Mouse (Mus musculus): ENCODE measurements around the gene Nop9. TPM values are rescaled to one million over a fixed set of nuclear protein-coding genes. Genes with fewer than 3 reads are reported as not detected.
A peak's percentile ranks its signal among the peaks of the same experiment; 100 is the strongest.

The Nop9 gene
- total RNA-seq, 4 experiments from 2014 or later: 9.4 to 14.8 (median 10.1) TPM

- DNase-seq (ENCODE audit: low spot score in 2 of 2): no peak
Measured at GRCm38 (mm10) chr14:55727889-55728685, 17.4 kb upstream of the Nop9 start.

GRCm38 (mm10) chr14:55730116-55730515 is 15.4 kb upstream of the Nop9 start:
- no peak for DNase-seq (ENCODE audit: low spot score in 2 of 2)

- no peak for DNase-seq (ENCODE audit: low spot score in 2 of 2)
Measured at GRCm38 (mm10) chr14:55730531-55731032, 14.9 kb upstream of the Nop9 start.

GRCm38 (mm10) chr14:55733889-55734288 is 11.6 kb upstream of the Nop9 start:
- no peak for DNase-seq (ENCODE audit: low spot score in 2 of 2)

GRCm38 (mm10) chr14:55734869-55735268 is 10.6 kb upstream of the Nop9 start:
- no peak for DNase-seq (ENCODE audit: low spot score in 2 of 2)

GRCm38 (mm10) chr14:55735334-55735733 is 10.2 kb upstream of the Nop9 start:
- DNase-seq (ENCODE audit: low spot score in 2 of 2): no peak

- no peak for DNase-seq (ENCODE audit: low spot score in 2 of 2)
Measured at GRCm38 (mm10) chr14:55735758-55736157, 9.7 kb upstream of the Nop9 start.

- DNase-seq (ENCODE audit: low spot score in 2 of 2): no peak
Measured at GRCm38 (mm10) chr14:55737086-55737687, 8.3 kb upstream of the Nop9 start.

- peak; percentile 75 to 77 for DNase-seq (ENCODE audit: low spot score in 2 of 2)
Measured at GRCm38 (mm10) chr14:55743711-55744110, 1.8 kb upstream of the Nop9 start.

- no peak for DNase-seq (ENCODE audit: low spot score in 2 of 2)
Measured at GRCm38 (mm10) chr14:55745861-55746237, 356 bp downstream of the Nop9 start.

- no peak for DNase-seq (ENCODE audit: low spot score in 2 of 2)
Measured at GRCm38 (mm10) chr14:55747051-55747847, 1.8 kb downstream of the Nop9 start.

GRCm38 (mm10) chr14:55757566-55757965 is 12.1 kb downstream of the Nop9 start:
- no peak for DNase-seq (ENCODE audit: low spot score in 2 of 2)

- DNase-seq (ENCODE audit: low spot score in 2 of 2): no peak
Measured at GRCm38 (mm10) chr14:55758363-55758784, 12.9 kb downstream of the Nop9 start, which contains the start of gene Cideb. Gene Cideb (minus strand): TSS chr14:55758458.

GRCm38 (mm10) chr14:55760156-55760555 is 14.7 kb downstream of the Nop9 start:
- DNase-seq (ENCODE audit: low spot score in 2 of 2): peak; percentile 75 to 79

GRCm38 (mm10) chr14:55761163-55761562 is 15.7 kb downstream of the Nop9 start, which contains the start of gene Ltb4r2:
Gene Ltb4r2 (plus strand): TSS chr14:55761428.
- DNase-seq (ENCODE audit: low spot score in 2 of 2): no peak

- DNase-seq (ENCODE audit: low spot score in 2 of 2): peak in 1 of 2 experiments; percentile 24
Measured at GRCm38 (mm10) chr14:55762001-55762821, 16.7 kb downstream of the Nop9 start.

GRCm38 (mm10) chr14:55763166-55763565 is 17.7 kb downstream of the Nop9 start:
- DNase-seq (ENCODE audit: low spot score in 2 of 2): no peak

- no peak for DNase-seq (ENCODE audit: low spot score in 2 of 2)
Measured at GRCm38 (mm10) chr14:55765696-55766095, 20.2 kb downstream of the Nop9 start, which contains the start of gene Ltb4r1. Gene Ltb4r1 (plus strand): TSS chr14:55765962.

- peak in 1 of 2 experiments; percentile 35 for DNase-seq (ENCODE audit: low spot score in 2 of 2)
Measured at GRCm38 (mm10) chr14:55767519-55768414, 22.3 kb downstream of the Nop9 start.

GRCm38 (mm10) chr14:55768555-55768954 is 23.1 kb downstream of the Nop9 start:
- DNase-seq (ENCODE audit: low spot score in 2 of 2): no peak
